Mouse (Mus musculus) E14TG2a.4 (cell line): Measurements from ENCODE around the gene Cd72.

Experiments used
- H3K27me3 ChIP-seq: 2 replicates; pipeline ENCODE4 v1.6.1; 2014; ENCODE audit warnings: low read length, control low read depth; ENCODE audit not compliant: insufficient read depth
- H3K36me3 ChIP-seq: 2 replicates; pipeline ENCODE4 v1.6.1; 2014; ENCODE audit warnings: low read length, control low read depth; ENCODE audit not compliant: insufficient read depth
- H3K4me1 ChIP-seq: replicated peaks from 2 replicates; pipeline ENCODE4 v1.6.1; 2014; ENCODE audit warnings: low read depth, low read length, control low read depth
- H3K4me3 ChIP-seq: replicated peaks from 2 replicates; pipeline ENCODE4 v1.5.1; 2014; ENCODE audit warnings: mild to moderate bottlenecking, low read length
- H3K9me3 ChIP-seq: 2 replicates; pipeline ENCODE4 v1.6.1; 2014; ENCODE audit warnings: low read length, control low read depth
- CTCF ChIP-seq: conservative IDR thresholded peaks from 2 replicates; pipeline ENCODE4 v1.5.1; 2014; ENCODE audit warnings: low read length
- NANOG ChIP-seq: IDR thresholded peaks from 2 replicates; pipeline ENCODE4 v1.6.1; 2014; ENCODE audit warnings: borderline replicate concordance, low read length, mixed read lengths
- POU5F1 ChIP-seq: IDR thresholded peaks from 2 replicates; pipeline ENCODE4 v1.6.1; 2014; ENCODE audit warnings: low read length, borderline replicate concordance

The Cd72 gene

GRCm38 (mm10) chr4:43421632-43422240 lies 32.7 kb downstream of the Cd72 start:
- TF ChIP-seq POU5F1 (no peak), NANOG (no peak), CTCF (no peak)
- H3K4me1 ChIP-seq = peaks cover 74% of the 10 kb centered on the region
- peak overlapping the region; percentile 65 for H3K4me3 ChIP-seq
- peaks cover 47% of the 10 kb centered on the region for H3K36me3 ChIP-seq
- peaks cover 59% of the 10 kb centered on the region for H3K27me3 ChIP-seq
- no peaks in the 10 kb centered on the region for H3K9me3 ChIP-seq

GRCm38 (mm10) chr4:43420305-43420704 lies 34.1 kb downstream of the Cd72 start:
- Histone ChIP-seq H3K36me3 (peaks cover 53% of the 10 kb centered on the region), H3K27me3 (peaks cover 57% of the 10 kb centered on the region), H3K9me3 (no peaks in the 10 kb centered on the region), H3K4me3 (no peak overlapping the region), H3K4me1 (peaks cover 74% of the 10 kb centered on the region)
- TF ChIP-seq CTCF (peak; percentile 88), POU5F1 (no peak), NANOG (no peak)

GRCm38 (mm10) chr4:43419801-43420281 lies 34.6 kb downstream of the Cd72 start:
- TF ChIP-seq CTCF (no peak), POU5F1 (no peak), NANOG (no peak)
- no peaks in the 10 kb centered on the region for H3K9me3 ChIP-seq
- no peak overlapping the region for H3K4me3 ChIP-seq
- H3K4me1 ChIP-seq = peaks cover 74% of the 10 kb centered on the region
- H3K27me3 ChIP-seq = peaks cover 52% of the 10 kb centered on the region
- peaks cover 51% of the 10 kb centered on the region for H3K36me3 ChIP-seq

GRCm38 (mm10) chr4:43418973-43419656 lies 35.3 kb downstream of the Cd72 start:
- peaks cover 80% of the 10 kb centered on the region for H3K4me1 ChIP-seq
- H3K27me3 ChIP-seq = peaks cover 45% of the 10 kb centered on the region
- H3K4me3 ChIP-seq = no peak overlapping the region
- peaks cover 44% of the 10 kb centered on the region for H3K36me3 ChIP-seq
- no peaks in the 10 kb centered on the region for H3K9me3 ChIP-seq
- TF ChIP-seq CTCF = no peak
- no peak for TF ChIP-seq POU5F1
- no peak for TF ChIP-seq NANOG

GRCm38 (mm10) chr4:43418450-43418849 lies 36.0 kb downstream of the Cd72 start:
- Histone ChIP-seq H3K4me1 (peaks cover 80% of the 10 kb centered on the region), H3K36me3 (peaks cover 38% of the 10 kb centered on the region), H3K4me3 (no peak overlapping the region), H3K27me3 (peaks cover 38% of the 10 kb centered on the region), H3K9me3 (no peaks in the 10 kb centered on the region)
- TF ChIP-seq NANOG (no peak), POU5F1 (no peak), CTCF (no peak)

- no peak for TF ChIP-seq NANOG
- no peak for TF ChIP-seq POU5F1
- TF ChIP-seq CTCF = no peak
- H3K36me3 ChIP-seq = peaks cover 28% of the 10 kb centered on the region
- peaks cover 76% of the 10 kb centered on the region for H3K4me1 ChIP-seq
- no peak overlapping the region for H3K4me3 ChIP-seq
- peaks cover 30% of the 10 kb centered on the region for H3K27me3 ChIP-seq
- H3K9me3 ChIP-seq = no peaks in the 10 kb centered on the region
Measured at GRCm38 (mm10) chr4:43417269-43418062, 37.0 kb downstream of the Cd72 start.

- TF ChIP-seq NANOG = no peak
- Histone ChIP-seq H3K4me1 (peaks cover 63% of the 10 kb centered on the region), H3K36me3 (peaks cover 20% of the 10 kb centered on the region), H3K9me3 (no peaks in the 10 kb centered on the region), H3K4me3 (peak overlapping the region; percentile 61), H3K27me3 (peaks cover 16% of the 10 kb centered on the region)
Measured at GRCm38 (mm10) chr4:43416071-43416490, 38.3 kb downstream of the Cd72 start.
